Mouse (Mus musculus) megakaryocyte, embryonic 14.5 days (primary cell): Measurements from ENCODE around the gene Wnk2.

Experiments
- FLI1 ChIP-seq: IDR thresholded peaks from 2 replicates; pipeline ENCODE4 v1.6.1; 2012; ENCODE audit warnings: low read length, inconsistent platforms, mixed read lengths
- GATA1 ChIP-seq: IDR thresholded peaks from 3 replicates; pipeline ENCODE4 v1.6.1; 2012; ENCODE audit warnings: mixed read lengths, low read length, inconsistent platforms, borderline replicate concordance

DNA sequence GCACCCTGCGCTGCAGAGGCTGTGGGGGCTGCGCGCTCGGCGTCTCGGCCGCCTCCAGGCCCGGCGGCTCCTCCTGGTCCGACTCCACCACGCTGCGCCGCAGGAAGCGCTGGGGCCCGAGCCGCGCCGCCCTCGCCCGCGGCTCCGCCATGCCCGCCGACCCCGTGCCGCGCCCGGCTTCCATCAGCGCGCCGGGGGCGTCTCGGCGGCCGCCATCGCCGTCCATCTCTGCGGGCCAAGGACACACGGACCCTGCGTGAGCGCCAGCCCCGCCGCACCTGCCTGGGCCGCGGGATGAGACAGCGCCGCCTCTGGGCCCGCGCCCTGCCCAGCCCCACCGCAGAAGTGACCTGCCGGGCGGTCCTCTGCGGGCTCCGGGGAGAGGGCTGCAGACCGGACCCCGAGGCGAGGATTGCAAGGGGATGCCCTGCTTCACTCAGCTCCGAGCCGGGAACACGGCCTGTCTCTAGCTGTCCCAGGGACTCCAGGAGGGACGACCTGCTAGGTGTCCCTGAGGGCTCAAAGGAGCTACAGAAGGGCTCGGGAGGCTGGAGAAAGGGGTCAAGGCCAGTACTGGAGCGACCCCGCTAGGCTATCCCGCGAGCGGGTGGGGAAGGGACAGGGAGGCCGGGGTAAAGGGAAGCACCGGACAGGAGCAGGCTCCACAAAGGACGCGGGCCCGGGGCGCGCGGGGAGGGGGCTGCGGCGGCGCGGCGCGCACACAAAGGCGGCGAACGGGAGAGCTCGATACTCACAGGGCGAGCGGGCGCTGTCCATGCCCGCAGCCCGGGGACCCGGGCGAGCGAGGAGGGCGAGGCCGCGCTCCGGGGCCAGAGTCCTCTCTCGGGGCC, 582 bp downstream of the Wnk2 start:
- TF ChIP-seq GATA1 (no peak), FLI1 (no peak)
